Mouse (Mus musculus) forelimb bud, embryonic 11.5 days (tissue): ENCODE measurements around the gene Smg7.
A peak's percentile ranks its signal among the peaks of the same experiment; 100 is the strongest.
"Not testable (repeated sequence)": the region's sequence is repeated elsewhere in the genome, so short reads cannot be mapped to it uniquely, and the experiment has no call there.

Experiments
- DNase-seq: peaks from one replicate; pipeline ENCODE4 v3.0.0-alpha.2; 2012; ENCODE audit warnings: low read depth, low spot score

Gene Smg7

DNA sequence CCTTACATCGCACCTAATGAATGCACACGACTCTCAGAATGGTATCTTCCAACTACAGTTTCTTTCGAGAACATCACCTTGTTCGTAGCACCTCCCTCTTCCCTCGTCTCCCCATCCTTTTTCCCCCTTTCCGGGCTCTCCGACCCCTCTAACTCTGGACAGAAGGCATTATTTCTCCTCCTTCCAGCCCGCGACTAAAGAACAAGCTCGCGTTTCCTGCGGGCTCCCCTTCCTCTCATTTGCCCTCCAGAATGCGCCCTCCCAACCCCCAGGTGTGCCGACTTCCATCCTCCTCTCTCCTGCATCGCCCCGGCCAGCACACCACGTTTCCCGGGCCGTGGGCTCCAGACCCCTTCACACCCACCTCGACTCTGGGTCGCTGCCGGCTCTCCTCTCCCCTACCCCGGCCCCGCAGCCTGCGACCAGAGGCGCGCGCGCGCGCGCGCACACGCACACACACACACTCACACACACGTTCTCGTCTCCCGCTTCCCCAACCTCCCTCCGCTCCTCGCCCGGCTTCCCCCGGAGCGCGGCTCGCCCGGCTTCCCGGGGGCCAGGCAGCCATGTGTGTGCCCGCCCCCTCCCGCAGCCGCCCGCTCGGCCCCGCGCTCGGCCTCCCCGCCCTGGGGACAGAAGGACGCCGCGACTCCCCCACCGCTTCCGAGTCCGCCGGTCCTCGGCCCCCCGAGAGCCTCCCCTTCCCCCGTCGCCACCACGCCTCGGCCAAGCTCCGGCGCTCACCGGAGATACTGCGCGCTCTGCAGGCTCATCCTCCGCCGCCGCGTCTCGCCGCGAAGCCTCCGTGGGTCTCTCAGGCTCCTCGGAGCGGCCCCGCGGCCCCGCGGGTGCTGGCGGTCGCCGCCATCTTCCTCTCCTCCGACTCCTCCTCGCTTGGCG lies at the start of gene Smg7:
Gene Smg7, minus strand, starts transcription at position 882 of the 900 bp plus-strand sequence.
- DNase-seq: peak; percentile 24

GRCm38 (mm10) chr1:152942977-152943376 lies 40.5 kb upstream of the Smg7 start:
- DNase-seq: no peak

GRCm38 (mm10) chr1:152936365-152936764 lies 33.9 kb upstream of the Smg7 start:
- DNase-seq: no peak

DNA sequence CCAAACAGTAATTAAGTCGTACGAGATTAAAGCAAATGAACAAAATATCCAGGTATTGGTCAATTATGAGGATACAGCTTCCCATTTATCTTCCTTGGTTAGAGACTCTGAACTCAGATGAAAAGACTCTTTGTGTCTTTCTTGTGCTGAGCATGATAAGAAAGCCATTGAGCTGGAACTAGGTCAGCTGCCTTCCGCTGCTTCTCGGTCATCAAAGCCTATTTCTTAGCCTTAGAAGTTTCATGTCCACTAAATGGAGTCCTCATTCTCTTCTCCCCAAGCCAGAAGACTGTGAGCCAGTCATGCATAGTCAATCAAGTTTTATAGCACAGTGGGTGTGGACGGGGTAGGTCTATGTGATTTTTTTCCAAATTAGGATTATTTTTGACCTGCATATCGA lies 33.0 kb upstream of the Smg7 start:
- DNase-seq: no peak

DNA sequence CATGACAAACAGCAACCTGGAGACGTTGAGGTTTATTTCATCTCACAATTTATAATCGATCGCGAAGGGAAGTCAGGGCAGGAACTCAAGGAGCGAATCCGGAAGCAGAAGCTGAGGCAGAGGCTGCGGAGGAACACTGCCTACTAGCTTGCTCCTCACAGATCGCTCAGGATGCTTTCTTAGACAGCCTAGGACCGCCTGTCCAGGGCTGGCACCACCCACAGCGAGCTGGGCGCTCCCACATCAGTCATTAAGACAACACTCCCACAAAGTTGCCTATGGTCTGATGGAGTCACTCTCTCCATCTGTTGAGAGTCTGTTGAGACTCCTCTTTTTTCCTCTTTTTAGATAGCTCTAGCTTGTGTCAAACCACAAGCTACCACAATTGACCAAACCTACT lies 31.5 kb upstream of the Smg7 start:
- no peak for DNase-seq

- no peak for DNase-seq
These were observed 19.3 kb upstream of the Smg7 start for GRCm38 (mm10) chr1:152921786-152922185.

- no peak for DNase-seq
These were observed 15.2 kb upstream of the Smg7 start for GRCm38 (mm10) chr1:152917626-152918025.

DNA sequence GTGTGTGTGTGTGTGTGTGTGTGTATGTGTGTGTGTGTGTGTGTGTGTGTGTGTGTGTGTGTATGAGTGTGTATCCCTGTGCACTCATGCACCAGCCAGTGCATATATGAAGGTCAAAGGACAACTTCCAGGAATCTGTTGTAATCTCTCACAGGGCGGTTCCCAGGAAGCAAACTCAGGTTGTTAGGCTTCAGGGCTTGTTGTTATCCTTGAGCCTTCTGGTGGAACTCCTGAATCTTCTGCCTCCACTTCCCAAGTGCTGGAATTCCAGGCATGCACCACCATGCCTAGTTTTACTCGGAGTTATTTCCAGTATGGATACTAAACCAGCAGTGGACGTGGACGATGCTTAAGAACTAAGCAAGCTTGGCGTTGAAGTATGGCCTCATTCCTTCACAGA lies 14.5 kb upstream of the Smg7 start:
- no peak for DNase-seq

DNA sequence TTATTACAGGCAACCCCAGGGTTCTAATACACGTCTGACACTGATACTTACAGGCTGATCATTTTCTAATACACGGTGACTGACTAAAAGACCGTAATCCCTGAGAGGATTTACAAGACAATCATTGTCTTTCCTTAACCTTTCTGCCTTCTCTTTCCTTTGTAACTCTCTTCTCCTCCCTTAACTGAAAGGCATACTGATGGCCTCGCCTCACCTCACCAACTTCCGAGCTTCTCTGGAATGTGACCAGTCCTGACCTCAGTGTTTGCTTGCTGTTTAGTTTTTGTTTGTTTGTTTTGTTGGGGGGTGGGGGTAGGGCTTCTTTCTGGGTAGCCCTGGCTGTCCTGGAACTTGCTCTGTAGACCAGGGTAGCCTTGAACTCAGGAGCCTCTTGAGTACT lies 13.3 kb upstream of the Smg7 start:
- DNase-seq: no peak

GRCm38 (mm10) chr1:152913483-152914460 lies 11.3 kb upstream of the Smg7 start:
- DNase-seq: no peak

DNA sequence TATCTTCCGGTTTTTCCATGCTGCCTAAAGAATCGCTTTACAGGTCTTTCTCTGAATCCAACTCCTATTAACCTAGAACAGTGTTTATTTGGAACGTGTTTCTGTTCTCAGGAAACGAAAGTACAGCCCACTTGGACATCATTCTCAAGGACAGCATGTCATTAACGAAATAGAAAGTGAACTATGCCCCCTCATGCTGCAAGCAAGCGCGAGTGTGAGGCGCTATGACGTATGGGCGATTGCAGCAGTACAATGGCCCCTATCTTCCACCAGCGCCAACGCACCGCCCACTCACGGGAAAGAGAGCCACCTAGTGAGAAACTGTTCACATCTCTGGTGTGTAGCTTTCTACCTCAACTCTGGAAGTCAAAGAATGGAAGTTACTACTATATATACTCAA lies 2.0 kb upstream of the Smg7 start:
- DNase-seq: peak; percentile 72

- DNase-seq: peak; percentile 13
These were observed 1.2 kb upstream of the Smg7 start for GRCm38 (mm10) chr1:152903591-152904135.

- peak; percentile 96 for DNase-seq
These were observed 445 bp upstream of the Smg7 start for GRCm38 (mm10) chr1:152902665-152903516.

DNA sequence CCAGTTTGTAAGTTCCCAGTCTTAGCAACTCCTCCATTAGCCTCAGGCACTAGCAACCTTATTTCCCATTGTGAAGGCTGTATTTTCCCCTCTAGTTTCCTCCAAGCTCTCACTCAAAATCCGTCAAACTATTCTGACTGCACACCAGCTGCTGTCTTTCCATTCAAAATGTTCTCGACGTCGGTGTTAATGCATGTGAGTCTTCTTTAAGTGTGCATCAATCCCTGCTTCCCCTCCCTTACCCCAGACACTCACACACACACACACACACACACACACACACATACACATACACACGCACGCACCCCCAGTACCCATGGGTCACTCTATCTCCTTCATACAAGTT lies 1.1 kb downstream of the Smg7 start:
- DNase-seq: no peak

- DNase-seq: not testable (repeated sequence)
These were observed 14.4 kb downstream of the Smg7 start for GRCm38 (mm10) chr1:152888086-152888485.

DNA sequence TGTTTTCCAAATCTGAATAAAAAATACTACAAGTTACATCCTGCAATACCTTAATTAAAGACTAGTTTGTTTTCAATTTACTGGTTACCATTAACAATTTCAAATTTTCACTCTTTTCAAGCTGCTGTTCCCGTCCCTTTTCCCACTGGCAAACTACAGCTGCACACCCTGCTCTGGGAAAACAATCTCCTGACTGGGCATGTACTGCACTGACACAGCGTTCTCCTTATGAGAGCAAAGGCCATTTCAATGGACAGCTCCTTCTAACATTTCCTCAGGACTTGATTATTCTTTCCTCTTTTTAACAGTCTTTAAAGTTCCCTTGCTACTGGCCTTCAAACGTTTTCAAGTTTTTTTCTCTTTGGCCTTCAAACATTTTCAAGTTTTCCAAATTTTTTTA lies 31.4 kb downstream of the Smg7 start:
- DNase-seq: no peak

DNA sequence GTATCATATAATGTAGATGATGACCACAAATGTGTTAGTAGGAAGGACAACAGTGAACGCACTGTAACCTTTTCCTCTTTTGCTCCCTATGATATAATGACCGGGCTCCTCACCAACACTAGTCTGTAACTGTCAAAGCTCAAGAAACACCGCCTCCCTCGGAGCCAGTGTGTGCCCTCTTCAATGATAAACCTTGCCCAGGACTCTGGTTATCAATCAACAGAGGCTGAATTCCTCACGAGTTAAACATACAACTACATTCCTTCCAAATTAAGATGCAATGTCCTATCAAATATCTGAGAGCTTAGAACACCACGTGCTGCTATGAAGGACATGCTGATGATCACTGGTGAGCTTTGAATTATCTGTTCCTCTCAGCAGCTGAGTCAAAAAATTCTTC lies 32.5 kb downstream of the Smg7 start:
- DNase-seq: no peak

GRCm38 (mm10) chr1:152846856-152847255 lies 55.6 kb downstream of the Smg7 start:
- DNase-seq: no peak

DNA sequence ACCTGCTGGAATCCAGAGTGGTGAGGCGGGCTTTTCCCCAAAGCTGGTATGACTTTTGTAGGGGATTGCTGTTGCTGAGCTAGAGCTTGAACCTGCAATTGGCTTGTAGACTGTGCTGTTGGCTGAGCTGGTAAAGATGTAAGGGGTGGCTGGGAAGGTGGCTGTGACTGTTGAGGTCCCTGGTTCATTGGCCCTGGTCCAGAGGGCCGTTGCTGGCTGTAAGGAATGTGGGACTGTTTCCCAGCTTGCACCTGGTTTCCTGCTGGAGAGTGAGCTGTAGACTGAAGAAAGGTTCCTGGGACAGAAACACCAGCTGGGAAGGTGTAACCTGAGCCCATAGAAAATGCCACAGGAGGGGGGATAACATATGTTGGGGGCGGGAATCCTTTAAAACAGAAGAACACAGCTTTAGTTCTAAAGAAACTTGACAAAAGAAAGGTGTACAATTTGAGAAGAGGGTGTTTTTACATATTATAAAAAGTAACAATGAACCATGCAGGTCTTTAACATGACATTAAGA lies 57.2 kb downstream of the Smg7 start:
- peak; percentile 19 for DNase-seq

- DNase-seq: no peak
These were observed 57.8 kb downstream of the Smg7 start for GRCm38 (mm10) chr1:152844634-152845033.

GRCm38 (mm10) chr1:152841057-152841456 lies 61.4 kb downstream of the Smg7 start:
- no peak for DNase-seq
